Mouse (Mus musculus): Measurements from ENCODE around the gene Ccdc182.

DNA sequence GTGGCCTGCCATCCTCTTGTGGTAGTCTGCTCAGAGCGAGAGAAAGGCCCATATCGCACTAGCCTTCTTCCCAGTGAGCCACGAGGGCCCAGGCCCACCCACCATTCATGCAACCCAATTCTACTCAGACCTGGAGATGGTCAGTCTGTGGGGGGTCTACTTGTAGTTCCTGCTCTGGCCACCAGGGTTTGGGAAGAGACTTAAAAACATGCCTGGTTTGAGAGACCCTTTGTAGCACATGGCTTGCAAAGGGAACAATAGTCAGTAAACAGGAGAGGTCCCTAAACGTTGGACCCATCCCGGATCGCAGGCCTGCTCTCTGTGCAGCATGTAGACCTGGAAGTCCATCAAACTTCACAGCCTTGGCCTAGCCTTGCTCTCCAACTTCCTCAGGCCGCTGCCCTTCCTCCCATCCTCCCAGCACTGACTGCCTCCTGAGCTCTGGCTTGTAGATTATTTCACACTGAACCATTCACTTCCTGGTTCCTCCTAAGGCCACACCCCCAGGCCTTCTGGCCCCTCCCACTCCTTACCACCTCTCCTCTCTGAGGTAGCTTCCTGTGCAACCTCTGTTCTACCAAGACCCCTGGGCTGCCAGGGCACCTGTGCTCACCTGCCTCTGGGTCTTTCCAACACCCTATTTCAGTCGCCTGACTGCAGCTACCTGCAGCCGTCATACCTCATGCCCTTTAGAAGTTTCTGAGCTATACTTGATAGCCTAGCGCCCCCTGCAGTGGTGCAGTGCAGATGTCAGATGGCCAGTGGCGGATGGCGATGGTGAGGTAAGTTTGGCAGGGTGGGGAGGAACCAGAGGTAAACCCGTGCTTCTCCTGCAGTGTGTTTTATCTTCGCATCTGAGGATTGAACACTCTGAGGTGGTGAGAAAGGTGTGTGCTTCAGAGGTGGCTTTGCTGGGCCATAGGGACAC lies 14.0 kb downstream of the Ccdc182 start:
- TF ChIP-seq POLR2A (IDR thresholded peaks at IDR 0.05; ENCODE audit: insufficient read depth, low read depth, low read length): no peak
- TF ChIP-seq CTCF (IDR thresholded peaks at IDR 0.05; ENCODE audit: insufficient read depth, low read depth, low read length): no peak

Measured in olfactory bulb, adult 2 months (tissue).